Mouse (Mus musculus) embryonic facial prominence, embryonic 13.5 days (tissue): ENCODE measurements around the gene Stx6. TPM values are rescaled to one million over a fixed set of nuclear protein-coding genes. Genes with fewer than 3 reads are reported as not detected.
A peak's percentile ranks its signal among the peaks of the same experiment; 100 is the strongest.

Source experiments
- ATAC-seq: fragments of 200-750 bp; cut with Nextera tagmentation; 2 replicates; pipeline ENCODE4 v1.8.0; 2017; ENCODE audit warnings: low read depth; ENCODE audit not compliant: insufficient number of reproducible peaks, insufficient read depth, low FRiP score, low TSS enrichment
- H3K27ac ChIP-seq: fragments of 300-500 bp; sonication (generic); 2 replicates; pipeline ENCODE4 v1.5.1; 2015; ENCODE audit warnings: moderate library complexity, mild to moderate bottlenecking, inconsistent platforms
- H3K27me3 ChIP-seq: fragments of 300-500 bp; sonication (generic); 2 replicates; pipeline ENCODE4 v1.6.1; 2015; ENCODE audit warnings: mild to moderate bottlenecking, inconsistent platforms
- H3K36me3 ChIP-seq: fragments of 300-500 bp; sonication (generic); 2 replicates; pipeline ENCODE4 v1.6.1; 2015; ENCODE audit warnings: mild to moderate bottlenecking, inconsistent platforms
- H3K4me1 ChIP-seq: fragments of 300-500 bp; sonication (generic); 2 replicates; pipeline ENCODE4 v1.6.1; 2015; ENCODE audit warnings: inconsistent platforms
- H3K4me2 ChIP-seq: fragments of 300-500 bp; sonication (generic); 2 replicates; pipeline ENCODE4 v1.6.1; 2015; ENCODE audit warnings: moderate library complexity, mild to moderate bottlenecking, inconsistent platforms
- H3K4me3 ChIP-seq: fragments of 300-500 bp; sonication (generic); 2 replicates; pipeline ENCODE4 v1.5.1; 2015; ENCODE audit warnings: mild to moderate bottlenecking, inconsistent platforms
- H3K9ac ChIP-seq: fragments of 300-500 bp; sonication (generic); 2 replicates; pipeline ENCODE4 v1.6.1; 2015; ENCODE audit warnings: mild to moderate bottlenecking, inconsistent platforms
- H3K9me3 ChIP-seq: fragments of 300-500 bp; sonication (generic); 2 replicates; pipeline ENCODE4 v1.6.1; 2016; ENCODE audit warnings: inconsistent platforms
- WGBS: fragments of 180-500 bp; shearing (Covaris S2); methylation state at CpG from one replicate; pipeline ENCODE4 v1.1.7; 2015; ENCODE audit warnings: mixed read lengths; 5-methylcytosine and 5-hydroxymethylcytosine counted together
- polyA plus RNA-seq: library from polyadenylated mRNA; unstranded; fragments of >200 nt; fragmentation: Nextera tagmentation; extraction: Ambion mirVana; gene quantifications from 2 replicates; pipeline ENCODE4 v1.2.1, GENCODE M21; 2015

The Stx6 gene
- polyA plus RNA-seq, 1 experiment from 2014 or later = 97.1 TPM

DNA sequence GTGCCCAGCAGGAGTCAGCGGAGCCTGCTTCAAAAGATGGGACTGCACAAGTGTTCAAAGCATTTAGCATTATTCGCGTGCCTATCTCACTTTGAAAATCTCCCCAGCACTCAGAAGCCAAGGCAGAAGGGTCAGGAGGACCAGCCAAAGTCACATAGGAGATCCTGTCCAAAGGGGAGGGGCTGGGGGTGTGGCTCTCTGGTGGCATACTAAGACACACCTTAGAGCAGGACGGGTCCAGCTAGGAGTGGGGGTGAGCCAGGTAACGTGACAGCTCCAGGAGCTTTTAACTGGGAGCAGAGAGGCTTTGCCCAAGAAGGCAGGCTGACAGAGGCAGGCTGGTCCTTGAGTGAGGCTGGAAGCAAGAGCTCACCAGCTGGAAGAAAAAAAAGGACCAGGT lies 60.4 kb downstream of the Stx6 start:
- Histone ChIP-seq H3K9ac (no peak overlapping the region), H3K27ac (no peak overlapping the region), H3K9me3 (no peaks in the 10 kb centered on the region), H3K27me3 (peaks cover 4% of the 10 kb centered on the region; the same call in 1 of the 2 replicates), H3K4me2 (no peak overlapping the region), H3K4me3 (no peak overlapping the region), H3K36me3 (peaks cover 36% of the 10 kb centered on the region), H3K4me1 (peaks cover 51% of the 10 kb centered on the region)
- no peak for ATAC-seq
- 72% methylated on average over 5 of the region's 5 CpGs for WGBS

DNA sequence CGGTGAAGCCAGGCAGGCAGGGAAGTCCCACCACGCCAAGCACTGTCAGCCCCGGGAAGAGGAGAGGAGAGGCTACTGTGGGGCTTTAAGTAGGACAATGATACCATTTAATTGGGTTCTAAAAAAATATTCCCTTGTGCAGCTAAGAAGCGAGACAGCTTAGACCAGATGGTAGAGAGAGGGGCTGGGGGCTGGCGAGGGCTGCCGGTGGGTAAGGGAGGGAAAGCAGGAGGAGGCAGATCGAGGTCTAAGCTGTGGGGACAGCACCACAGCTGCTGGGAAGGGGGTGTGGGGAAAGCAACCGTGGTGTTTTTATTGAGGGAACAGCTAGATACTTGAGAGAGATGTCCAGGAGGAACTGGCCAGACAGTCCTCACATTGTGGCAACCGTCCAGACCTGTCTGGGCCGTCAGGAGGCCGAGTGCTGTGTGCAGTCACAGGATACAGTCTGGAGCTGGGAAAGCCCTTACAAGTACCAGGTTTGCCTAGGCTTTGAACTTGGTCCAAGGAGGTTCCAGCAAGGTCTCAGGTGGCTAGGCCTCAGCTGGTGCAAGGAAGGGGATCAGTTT lies 63.7 kb downstream of the Stx6 start:
- no peaks in the 10 kb centered on the region for H3K9me3 ChIP-seq
- H3K27ac ChIP-seq = no peak overlapping the region
- H3K9ac ChIP-seq = peak overlapping the region; percentile 27; the same call in 1 of the 2 replicates
- peaks cover 31% of the 10 kb centered on the region for H3K4me1 ChIP-seq
- ATAC-seq = no peak
- no peak overlapping the region for H3K4me2 ChIP-seq
- peaks cover 4% of the 10 kb centered on the region; the same call in 1 of the 2 replicates for H3K27me3 ChIP-seq
- H3K4me3 ChIP-seq = no peak overlapping the region
- peaks cover 47% of the 10 kb centered on the region for H3K36me3 ChIP-seq
- WGBS = 52% methylated on average over 11 of the region's 11 CpGs

DNA sequence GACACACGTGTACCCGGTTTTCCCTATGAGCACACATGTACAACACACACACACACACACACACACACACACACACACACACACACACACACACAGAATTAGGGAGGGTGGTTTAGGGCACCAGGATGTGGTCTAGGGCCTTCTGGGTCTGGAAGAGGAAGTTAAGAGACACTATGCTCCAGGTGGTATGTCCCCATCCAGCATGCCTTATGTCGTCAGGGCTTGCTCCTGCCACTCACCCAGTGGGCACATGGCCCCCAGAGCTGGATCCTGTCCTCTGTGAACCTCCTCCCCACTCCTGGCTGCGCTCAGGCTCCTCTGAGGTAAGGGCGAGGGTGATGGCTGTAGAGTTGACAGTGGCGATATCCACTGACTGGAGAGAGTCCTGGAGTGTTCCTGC lies 64.5 kb downstream of the Stx6 start:
- Histone ChIP-seq H3K9me3 (no peaks in the 10 kb centered on the region), H3K27ac (no peak overlapping the region), H3K9ac (no peak overlapping the region), H3K27me3 (peaks cover 4% of the 10 kb centered on the region; the same call in 1 of the 2 replicates), H3K4me2 (no peak overlapping the region), H3K4me3 (no peak overlapping the region), H3K36me3 (peaks cover 40% of the 10 kb centered on the region), H3K4me1 (peaks cover 36% of the 10 kb centered on the region)
- no peak for ATAC-seq
- WGBS = 84% methylated on average over 6 of the region's 6 CpGs

DNA sequence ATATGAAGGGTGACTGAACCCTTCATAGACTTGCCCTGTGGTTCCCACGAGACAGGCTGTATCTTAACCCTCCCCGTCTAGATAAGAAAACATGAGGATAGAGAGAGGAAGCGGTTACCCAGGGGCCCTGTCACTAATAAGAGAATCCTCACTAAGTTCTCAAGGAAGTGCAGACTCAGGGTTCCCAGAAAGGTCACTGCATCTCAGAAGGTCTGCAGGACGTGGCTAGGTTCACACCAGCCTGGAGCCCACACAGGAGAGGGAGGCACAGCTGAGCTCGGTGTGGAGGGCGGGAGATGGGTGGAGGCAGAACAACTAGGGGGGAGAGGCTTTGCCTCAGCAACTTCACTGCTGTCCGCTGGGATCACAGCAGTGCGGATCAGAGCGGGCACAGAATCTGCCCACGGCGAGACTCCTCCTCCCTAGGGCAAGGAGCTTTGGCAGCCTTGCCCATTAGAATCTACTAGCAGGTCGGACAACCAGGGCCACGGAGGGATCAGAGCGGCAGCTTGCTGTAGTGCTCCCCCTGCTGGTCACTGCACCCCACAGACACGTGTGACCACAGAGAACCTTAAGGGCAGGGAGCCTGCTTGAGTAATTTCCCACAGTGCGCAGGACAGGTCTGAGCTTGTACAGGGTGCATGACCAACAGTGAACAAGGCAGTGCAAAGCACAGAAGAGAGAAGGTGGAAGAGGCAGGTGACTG lies 65.5 kb downstream of the Stx6 start:
- peaks cover 4% of the 10 kb centered on the region; the same call in 1 of the 2 replicates for H3K27me3 ChIP-seq
- H3K27ac ChIP-seq = no peak overlapping the region
- H3K9me3 ChIP-seq = no peaks in the 10 kb centered on the region
- peak; percentile 56; the same call in 1 of the 2 replicates for ATAC-seq
- H3K9ac ChIP-seq = no peak overlapping the region
- peaks cover 46% of the 10 kb centered on the region for H3K4me1 ChIP-seq
- peaks cover 40% of the 10 kb centered on the region for H3K36me3 ChIP-seq
- WGBS = 31% methylated on average over 16 of the region's 16 CpGs
- no peak overlapping the region for H3K4me3 ChIP-seq
- H3K4me2 ChIP-seq = peak overlapping the region; percentile 31

DNA sequence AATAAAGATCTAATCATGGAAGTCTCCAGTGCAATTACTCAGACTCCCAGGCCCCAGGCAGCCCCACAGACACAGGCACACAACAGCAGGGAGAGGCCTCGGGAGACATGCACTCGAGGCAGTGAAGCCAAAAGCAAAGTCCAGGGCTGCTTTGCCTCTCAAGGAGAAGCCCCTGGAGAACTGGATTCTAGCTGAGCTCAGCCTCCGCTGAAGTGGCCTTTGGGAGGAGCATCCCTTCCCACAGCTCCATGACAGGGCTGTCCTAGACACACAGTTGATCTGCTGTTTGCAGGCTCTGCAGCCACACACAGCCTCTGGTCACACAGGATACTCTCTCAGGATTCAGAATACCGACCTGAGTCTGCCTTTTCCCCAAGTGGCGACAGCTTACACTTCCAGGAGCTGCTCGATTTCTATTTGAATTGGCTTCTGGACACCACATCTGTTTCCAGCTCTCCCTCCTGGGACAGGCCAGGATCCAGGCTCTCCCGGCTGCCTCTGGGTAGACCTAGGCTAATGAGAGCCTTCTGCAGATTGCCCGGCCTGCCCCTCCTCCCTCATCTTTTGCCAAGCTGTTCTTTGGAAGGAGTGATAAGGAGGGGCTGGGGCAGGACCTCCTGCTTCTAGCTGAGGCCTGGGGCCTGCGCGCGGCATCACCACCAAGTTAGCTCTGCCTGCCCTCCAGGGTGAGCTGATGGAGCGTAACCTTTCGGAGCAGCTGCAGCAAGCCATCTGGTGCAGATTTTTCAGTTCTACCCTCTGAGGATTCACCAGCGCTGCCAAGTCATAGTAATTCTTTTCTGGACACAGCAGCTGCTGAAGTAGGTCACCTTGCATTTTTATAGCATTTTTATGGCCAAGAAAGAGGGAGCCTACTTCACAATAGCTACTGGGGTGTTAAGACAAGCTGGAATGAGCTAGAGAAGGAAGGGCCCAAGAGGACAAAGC lies 71.2 kb downstream of the Stx6 start:
- WGBS = 11% methylated on average over 14 of the region's 14 CpGs
- H3K4me1 ChIP-seq = peaks cover 75% of the 10 kb centered on the region
- H3K9ac ChIP-seq = no peak overlapping the region; the same call in 1 of the 2 replicates

DNA sequence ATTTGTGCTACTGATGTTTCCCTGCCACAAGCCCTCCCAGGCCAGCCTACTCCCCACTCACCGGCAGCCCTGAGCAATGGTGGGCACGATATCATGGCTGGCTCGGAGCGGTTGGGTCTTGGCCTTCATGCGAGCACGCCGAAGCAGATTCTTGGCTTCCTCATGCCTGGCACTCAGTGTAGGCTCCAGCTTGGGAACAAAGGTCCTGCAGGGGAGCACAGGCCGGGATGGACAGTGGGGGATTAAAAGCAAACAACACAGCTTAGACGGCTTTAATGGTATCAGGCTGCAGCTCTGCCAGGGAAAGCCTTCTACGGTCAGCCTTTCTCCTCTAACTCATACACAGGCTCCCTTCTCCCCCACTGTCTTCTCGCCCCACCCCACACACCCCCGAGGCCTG lies 73.9 kb downstream of the Stx6 start:
- H3K27ac ChIP-seq = peak overlapping the region; percentile 93; the same call in 1 of the 2 replicates
- no peak overlapping the region for H3K4me3 ChIP-seq
- no peaks in the 10 kb centered on the region for H3K9me3 ChIP-seq
- ATAC-seq = no peak
- H3K36me3 ChIP-seq = 0 out of 2 replicates have a peak, but pooled peaks cover 12% of the 10 kb centered on the region
- 0 out of 2 replicates have a peak overlapping the region, but pooled peaks have one; percentile 49 for H3K9ac ChIP-seq
- peaks cover 97% of the 10 kb centered on the region for H3K4me1 ChIP-seq
- no peak overlapping the region for H3K4me2 ChIP-seq
- H3K27me3 ChIP-seq = 0 out of 2 replicates have a peak, but pooled peaks cover 6% of the 10 kb centered on the region
- WGBS = 68% methylated on average over 12 of the region's 12 CpGs

More for the DNA sequence above, 71.2 kb downstream of the Stx6 start:
- ATAC-seq = no peak
- Histone ChIP-seq H3K27me3 (0 out of 2 replicates have a peak, but pooled peaks cover 6% of the 10 kb centered on the region), H3K27ac (peak overlapping the region; percentile 79), H3K36me3 (peaks cover 19% of the 10 kb centered on the region), H3K4me3 (no peak overlapping the region), H3K4me2 (no peak overlapping the region), H3K9me3 (no peaks in the 10 kb centered on the region)

DNA sequence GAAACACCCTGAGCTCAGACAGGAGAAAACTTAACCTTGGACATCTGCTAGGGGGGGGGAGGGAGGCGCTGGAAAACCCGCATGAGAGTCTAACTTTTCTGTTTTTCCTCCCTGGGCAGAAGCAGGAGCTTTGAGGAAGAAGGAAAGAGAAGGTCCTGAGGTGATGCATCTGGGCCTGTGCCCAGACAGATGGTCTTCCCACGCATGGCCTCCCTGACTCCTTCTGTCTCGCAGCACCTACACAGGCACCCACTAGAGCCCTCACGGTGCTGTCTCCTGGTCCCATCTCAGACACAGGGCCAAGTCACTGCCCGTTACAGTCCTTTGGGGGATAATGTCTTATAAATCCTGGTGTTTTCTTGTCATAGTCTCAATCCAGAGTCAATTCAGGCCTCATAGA lies 74.3 kb downstream of the Stx6 start:
- Histone ChIP-seq H3K9me3 (no peaks in the 10 kb centered on the region), H3K36me3 (0 out of 2 replicates have a peak, but pooled peaks cover 15% of the 10 kb centered on the region), H3K4me1 (peaks cover 97% of the 10 kb centered on the region), H3K4me2 (no peak overlapping the region), H3K9ac (0 out of 2 replicates have a peak overlapping the region, but pooled peaks have one; percentile 49), H3K4me3 (no peak overlapping the region), H3K27ac (peak overlapping the region; percentile 93), H3K27me3 (0 out of 2 replicates have a peak, but pooled peaks cover 6% of the 10 kb centered on the region)
- 62% methylated on average over 6 of the region's 6 CpGs for WGBS
- no peak for ATAC-seq

DNA sequence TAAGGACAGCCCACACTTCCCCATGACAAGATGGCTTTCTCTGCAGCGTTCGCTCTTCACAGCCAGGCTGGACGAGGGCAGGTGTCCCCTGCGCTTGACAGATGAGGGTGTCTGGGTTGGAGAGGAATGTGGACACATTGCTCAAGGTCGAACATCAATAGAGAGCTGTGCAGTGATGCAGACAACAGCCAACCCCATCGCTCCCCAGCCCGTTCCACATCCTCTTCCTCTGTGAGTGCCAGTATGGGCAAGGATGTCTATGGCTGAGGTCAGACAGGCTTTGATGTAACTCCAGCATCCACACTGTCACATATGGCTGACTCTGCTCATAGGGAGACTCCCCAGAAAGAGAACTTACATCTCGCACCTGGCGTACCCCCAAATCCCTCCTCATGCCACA lies 74.9 kb downstream of the Stx6 start:
- Histone ChIP-seq H3K36me3 (0 out of 2 replicates have a peak, but pooled peaks cover 20% of the 10 kb centered on the region), H3K27ac (peak overlapping the region; percentile 93), H3K4me2 (peak overlapping the region; percentile 38; the same call in 1 of the 2 replicates), H3K4me1 (peaks cover 96% of the 10 kb centered on the region), H3K4me3 (no peak overlapping the region), H3K27me3 (0 out of 2 replicates have a peak, but pooled peaks cover 6% of the 10 kb centered on the region), H3K9ac (0 out of 2 replicates have a peak overlapping the region, but pooled peaks have one; percentile 47), H3K9me3 (no peaks in the 10 kb centered on the region)
- no peak for ATAC-seq
- WGBS = 82% methylated on average over 9 of the region's 9 CpGs

DNA sequence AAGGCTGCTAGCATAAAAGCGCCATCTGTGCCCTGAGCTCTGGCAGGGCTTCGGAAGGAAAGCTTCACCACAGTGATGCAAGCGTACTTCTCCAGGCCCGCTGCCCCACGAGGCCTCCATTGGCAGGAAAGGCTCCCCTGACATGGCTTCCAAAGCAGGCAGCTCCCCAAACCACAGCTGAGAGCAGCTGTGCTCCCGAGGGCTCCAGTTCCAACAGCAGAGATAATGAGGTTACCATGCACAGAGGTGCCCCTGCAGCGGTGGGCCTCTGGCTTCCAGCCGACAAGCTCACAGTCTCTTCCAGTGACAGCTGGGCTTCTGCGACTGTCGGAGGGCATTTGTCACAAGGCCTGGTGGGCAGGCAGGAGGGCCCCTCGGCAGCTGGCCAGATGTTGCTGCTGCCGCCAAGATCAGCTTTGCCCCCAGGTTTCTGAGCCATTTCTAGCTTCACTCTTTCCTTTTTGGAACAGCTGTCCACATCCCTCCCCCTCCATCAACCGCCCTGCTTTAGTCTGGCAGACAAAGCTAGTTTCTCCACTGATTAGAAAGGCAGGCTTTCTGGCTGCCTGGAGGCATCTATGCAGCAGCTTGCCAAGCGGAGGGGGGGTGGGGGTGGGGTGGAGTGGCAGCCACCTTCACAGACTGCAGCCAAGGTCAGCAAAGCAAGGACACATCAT lies 75.6 kb downstream of the Stx6 start:
- H3K36me3 ChIP-seq = 0 out of 2 replicates have a peak, but pooled peaks cover 22% of the 10 kb centered on the region
- H3K9me3 ChIP-seq = no peaks in the 10 kb centered on the region
- H3K9ac ChIP-seq = 0 out of 2 replicates have a peak overlapping the region, but pooled peaks have one; percentile 47
- peak; percentile 81 for ATAC-seq
- 0 out of 2 replicates have a peak, but pooled peaks cover 6% of the 10 kb centered on the region for H3K27me3 ChIP-seq
- peak overlapping the region; percentile 93 for H3K27ac ChIP-seq
- peak overlapping the region; percentile 38 for H3K4me2 ChIP-seq
- no peak overlapping the region for H3K4me3 ChIP-seq
- WGBS = 13% methylated on average over 14 of the region's 14 CpGs
- peaks cover 94% of the 10 kb centered on the region for H3K4me1 ChIP-seq

DNA sequence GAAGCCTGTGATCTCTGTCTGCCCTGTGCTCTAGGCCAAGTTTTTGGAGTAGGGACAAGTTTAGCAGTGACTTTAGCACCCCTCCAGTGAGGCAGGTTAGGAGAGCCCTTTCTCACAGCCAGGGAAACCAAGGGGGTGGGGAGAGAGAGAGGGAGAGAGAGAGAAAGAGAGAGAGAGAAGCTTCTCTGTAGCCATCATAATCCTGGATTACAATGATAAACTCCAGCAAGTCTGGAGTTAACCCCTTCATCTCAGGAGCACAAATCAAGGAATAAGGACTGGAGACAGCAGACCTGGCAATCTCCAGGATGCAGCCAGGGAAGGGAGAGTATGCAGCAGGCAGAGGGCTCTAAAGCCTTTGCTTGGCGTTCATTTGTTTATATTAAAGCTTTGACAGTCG lies 77.1 kb downstream of the Stx6 start:
- Histone ChIP-seq H3K4me2 (no peak overlapping the region), H3K27me3 (0 out of 2 replicates have a peak, but pooled peaks cover 6% of the 10 kb centered on the region), H3K9me3 (no peaks in the 10 kb centered on the region), H3K9ac (no peak overlapping the region), H3K27ac (peak overlapping the region; percentile 93), H3K4me1 (peaks cover 90% of the 10 kb centered on the region), H3K4me3 (no peak overlapping the region), H3K36me3 (peaks cover 33% of the 10 kb centered on the region; the same call in 1 of the 2 replicates)
- ATAC-seq = no peak
- 36% methylated on average over 2 of the region's 2 CpGs for WGBS
